Mouse (Mus musculus): ENCODE results near the gene Olfr675.
"Not testable (repeated sequence)": the region's sequence is repeated elsewhere in the genome, so short reads cannot be mapped to it uniquely, and the experiment has no call there.

GRCm38 (mm10) chr7:104972507-104972906 is 55.8 kb downstream of the Olfr675 start:
- not testable (repeated sequence) for TF ChIP-seq CTCF (IDR thresholded peaks at IDR 0.05; ENCODE audit: borderline replicate concordance, insufficient read depth, low read depth, low read length); POLR2A (IDR thresholded peaks at IDR 0.05; ENCODE audit: borderline replicate concordance, insufficient read depth, low read length)

Measured in cerebellum, adult 2 months (tissue).